Mouse (Mus musculus) liver, postnatal 0 days (tissue): ENCODE measurements around the gene Robo2. TPM values are rescaled to one million over a fixed set of nuclear protein-coding genes. Genes with fewer than 3 reads are reported as not detected.
A peak's percentile ranks its signal among the peaks of the same experiment; 100 is the strongest.

Source experiments
- ATAC-seq: fragments of 200-750 bp; cut with Nextera tagmentation; 2 replicates; pipeline ENCODE4 v1.8.0; 2017; ENCODE audit warnings: mild to moderate bottlenecking, moderate library complexity
- DNase-seq: peaks from one replicate; pipeline ENCODE4 v3.0.0-alpha.2; 2016
- H3K27ac ChIP-seq: fragments of 300-500 bp; sonication (generic); 2 replicates; pipeline ENCODE4 v1.5.1; 2014; ENCODE audit warnings: antibody characterized with exemption, moderate library complexity, mild to moderate bottlenecking, low read depth
- H3K27me3 ChIP-seq: fragments of 300-500 bp; sonication (generic); 2 replicates; pipeline ENCODE4 v1.6.1; 2014; ENCODE audit warnings: low read length, control low read depth, mixed read lengths; ENCODE audit not compliant: insufficient read depth
- H3K36me3 ChIP-seq: fragments of 300-500 bp; sonication (generic); replicated peaks from 2 replicates; pipeline ENCODE4 v1.6.1; 2014; ENCODE audit warnings: mild to moderate bottlenecking, control low read depth, low read length, moderate library complexity, mixed read lengths; ENCODE audit not compliant: insufficient read depth
- H3K4me1 ChIP-seq: fragments of 300-500 bp; sonication (generic); 2 replicates; pipeline ENCODE4 v1.6.1; 2014; ENCODE audit warnings: antibody characterized with exemption, mild to moderate bottlenecking, control low read depth; ENCODE audit not compliant: insufficient read depth
- H3K4me2 ChIP-seq: fragments of 300-500 bp; sonication (generic); 2 replicates; pipeline ENCODE4 v1.6.1; 2014; ENCODE audit warnings: low read depth, mild to moderate bottlenecking, low read length, moderate library complexity, mixed read lengths
- H3K4me3 ChIP-seq: fragments of 300-500 bp; sonication (generic); 2 replicates; pipeline ENCODE4 v1.5.1; 2014; ENCODE audit warnings: low read depth, low read length
- H3K9ac ChIP-seq: fragments of 300-500 bp; sonication (generic); replicated peaks from 2 replicates; pipeline ENCODE4 v1.6.1; 2014; ENCODE audit warnings: mild to moderate bottlenecking, moderate library complexity
- H3K9me3 ChIP-seq: fragments of 300-500 bp; sonication (generic); 2 replicates; pipeline ENCODE4 v1.6.1; 2016; ENCODE audit warnings: mild to moderate bottlenecking, control low read depth, low read length, mixed read lengths
- CTCF ChIP-seq: sonication (generic); IDR thresholded peaks from 2 replicates; pipeline ENCODE4 v1.5.1; 2016; ENCODE audit warnings: antibody characterized with exemption, low read depth
- EP300 ChIP-seq: IDR thresholded peaks from 2 replicates; pipeline ENCODE4 v1.6.1; 2016; ENCODE audit warnings: antibody characterized with exemption, low read depth, mild to moderate bottlenecking
- WGBS: fragments of 180-500 bp; shearing (Covaris S2); extraction: QIAGEN DNeasy Blood & Tissue Kit; methylation state at CpG from one replicate; pipeline ENCODE4 v1.1.7; 2014; ENCODE audit not compliant: insufficient replicate concordance; 5-methylcytosine and 5-hydroxymethylcytosine counted together
- polyA plus RNA-seq: library from polyadenylated mRNA; unstranded; fragments of >200 nt; fragmentation: Nextera tagmentation; extraction: Ambion mirVana; gene quantifications from 2 replicates; pipeline ENCODE4 v1.2.1, GENCODE M21; 2015

The Robo2 gene
- polyA plus RNA-seq, 1 experiment from 2014 or later = 1.6 TPM

- Histone ChIP-seq H3K27ac (no peak overlapping the region), H3K9me3 (no peaks in the 10 kb centered on the region), H3K4me2 (no peak overlapping the region), H3K36me3 (no peaks in the 10 kb centered on the region), H3K4me1 (peaks cover 9% of the 10 kb centered on the region; the same call in 1 of the 2 replicates), H3K27me3 (peaks cover 24% of the 10 kb centered on the region), H3K4me3 (no peak overlapping the region), H3K9ac (no peak overlapping the region)
- peak; percentile 9; the same call in 1 of the 2 replicates for TF ChIP-seq CTCF
- no peak for TF ChIP-seq EP300
- 45% methylated on average over 1 of the region's 1 CpGs for WGBS
- ATAC-seq = no peak
- no peak for DNase-seq
These were observed 3.1 kb downstream of the Robo2 start for GRCm38 (mm10) chr16:74408566-74408965.

- H3K27me3 ChIP-seq = no peaks in the 10 kb centered on the region
- DNase-seq (no peak), ATAC-seq (no peak)
- no peaks in the 10 kb centered on the region for H3K9me3 ChIP-seq
- no peak overlapping the region for H3K27ac ChIP-seq
- H3K4me1 ChIP-seq = no peaks in the 10 kb centered on the region
- no peak overlapping the region for H3K9ac ChIP-seq
- H3K4me3 ChIP-seq = no peak overlapping the region
- no peak for TF ChIP-seq CTCF
- no peak for TF ChIP-seq EP300
- H3K36me3 ChIP-seq = no peaks in the 10 kb centered on the region
- no peak overlapping the region for H3K4me2 ChIP-seq
- WGBS = 74% methylated on average over 2 of the region's 2 CpGs
These were observed 14.3 kb downstream of the Robo2 start for GRCm38 (mm10) chr16:74397291-74397690.

GRCm38 (mm10) chr16:74395678-74396077 is 15.9 kb downstream of the Robo2 start:
- Histone ChIP-seq H3K9me3 (no peaks in the 10 kb centered on the region), H3K9ac (no peak overlapping the region), H3K4me1 (no peaks in the 10 kb centered on the region), H3K4me2 (no peak overlapping the region), H3K36me3 (no peaks in the 10 kb centered on the region), H3K27me3 (no peaks in the 10 kb centered on the region), H3K4me3 (no peak overlapping the region), H3K27ac (no peak overlapping the region)
- no peak for ATAC-seq
- 71% methylated on average over 2 of the region's 2 CpGs for WGBS
- TF ChIP-seq CTCF (no peak), EP300 (no peak)
- DNase-seq = no peak

GRCm38 (mm10) chr16:74379458-74379857 is 32.2 kb downstream of the Robo2 start:
- Histone ChIP-seq H3K36me3 (no peaks in the 10 kb centered on the region), H3K9ac (no peak overlapping the region), H3K9me3 (no peaks in the 10 kb centered on the region), H3K27me3 (no peaks in the 10 kb centered on the region), H3K4me3 (no peak overlapping the region), H3K4me1 (no peaks in the 10 kb centered on the region), H3K4me2 (no peak overlapping the region), H3K27ac (no peak overlapping the region)
- ATAC-seq = no peak
- no peak for DNase-seq
- TF ChIP-seq CTCF = no peak
- TF ChIP-seq EP300 = no peak
- 51% methylated on average over 2 of the region's 2 CpGs for WGBS

GRCm38 (mm10) chr16:74375342-74375940 is 36.2 kb downstream of the Robo2 start:
- DNase-seq (no peak), ATAC-seq (no peak)
- Histone ChIP-seq H3K9ac (no peak overlapping the region), H3K27ac (no peak overlapping the region), H3K4me2 (no peak overlapping the region), H3K9me3 (no peaks in the 10 kb centered on the region), H3K4me3 (no peak overlapping the region), H3K27me3 (no peaks in the 10 kb centered on the region), H3K36me3 (no peaks in the 10 kb centered on the region), H3K4me1 (no peaks in the 10 kb centered on the region)
- TF ChIP-seq EP300 (no peak), CTCF (no peak)
- 75% methylated on average over 12 of the region's 12 CpGs for WGBS

- 78% methylated on average over 5 of the region's 5 CpGs for WGBS
- ATAC-seq (no peak), DNase-seq (no peak)
- Histone ChIP-seq H3K4me1 (no peaks in the 10 kb centered on the region), H3K9ac (no peak overlapping the region), H3K27ac (no peak overlapping the region), H3K9me3 (no peaks in the 10 kb centered on the region), H3K36me3 (no peaks in the 10 kb centered on the region), H3K4me2 (no peak overlapping the region), H3K27me3 (no peaks in the 10 kb centered on the region), H3K4me3 (no peak overlapping the region)
- no peak for TF ChIP-seq EP300
These were observed 37.1 kb downstream of the Robo2 start for GRCm38 (mm10) chr16:74374540-74374939.

- Histone ChIP-seq H3K27me3 (no peaks in the 10 kb centered on the region), H3K27ac (no peak overlapping the region), H3K4me2 (no peak overlapping the region), H3K4me3 (no peak overlapping the region), H3K9ac (no peak overlapping the region), H3K36me3 (no peaks in the 10 kb centered on the region), H3K9me3 (no peaks in the 10 kb centered on the region), H3K4me1 (no peaks in the 10 kb centered on the region)
- 70% methylated on average over 3 of the region's 3 CpGs for WGBS
- TF ChIP-seq CTCF = no peak
- no peak for TF ChIP-seq EP300
- no peak for DNase-seq
- ATAC-seq = no peak
These were observed 38.2 kb downstream of the Robo2 start for GRCm38 (mm10) chr16:74373407-74373806.
